Mouse (Mus musculus) megakaryocyte, embryonic 14.5 days (primary cell): ENCODE results near the gene Abcb11.

Experiments used
- FLI1 ChIP-seq: IDR thresholded peaks from 2 replicates; pipeline ENCODE4 v1.6.1; 2012; ENCODE audit warnings: low read length, inconsistent platforms, mixed read lengths
- GATA1 ChIP-seq: IDR thresholded peaks from 3 replicates; pipeline ENCODE4 v1.6.1; 2012; ENCODE audit warnings: mixed read lengths, low read length, inconsistent platforms, borderline replicate concordance

- TF ChIP-seq FLI1 (no peak), GATA1 (no peak)
These were observed 120.5 kb downstream of the Abcb11 start for GRCm38 (mm10) chr2:69221868-69222416.
